In genomic region chr10:80281921-80282371, GRCm38 (mm10) we compare ENCODE assay signal across 7 mouse cellular contexts. TPM values are rescaled to one million over a fixed set of nuclear protein-coding genes. Genes with fewer than 3 reads are reported as not detected.
A peak's percentile ranks its signal among the peaks of the same experiment; 100 is the strongest.
DNase-seq lines count a peak whose midpoint lies in the region; ATAC-seq and TF ChIP-seq lines count a peak whose summit lies in the region.

No protein-coding gene starts in this region.

- H3K4me3 ChIP-seq in midbrain, embryonic 13.5 days (replicated peaks): no peak overlapping the region
- no peak overlapping the region for H3K4me3 ChIP-seq in midbrain, embryonic 15.5 days
- no peak overlapping the region for H3K4me3 ChIP-seq in kidney, embryonic 16.5 days (ENCODE audit: low read length)
- no peak overlapping the region for H3K4me3 ChIP-seq in forebrain, postnatal 0 days (ENCODE audit: low read depth, low read length)

- 60% methylated on average over 8 of the region's 8 CpGs for WGBS in midbrain, embryonic 13.5 days
- 62% methylated on average over 8 of the region's 8 CpGs for WGBS in midbrain, embryonic 15.5 days
- WGBS in kidney, embryonic 16.5 days: 60% methylated on average over 8 of the region's 8 CpGs
- 77% methylated on average over 8 of the region's 8 CpGs for WGBS in forebrain, postnatal 0 days

- no peaks in the 10 kb centered on the region for H3K9me3 ChIP-seq in midbrain, embryonic 13.5 days
- H3K9me3 ChIP-seq in midbrain, embryonic 15.5 days: no peaks in the 10 kb centered on the region
- no peaks in the 10 kb centered on the region for H3K9me3 ChIP-seq in kidney, embryonic 16.5 days (ENCODE audit: low read length)
- no peaks in the 10 kb centered on the region for H3K9me3 ChIP-seq in forebrain, postnatal 0 days (ENCODE audit: low read length)

- peaks cover 10% of the 10 kb centered on the region for H3K4me1 ChIP-seq in midbrain, embryonic 13.5 days (replicated peaks)
- H3K4me1 ChIP-seq in midbrain, embryonic 15.5 days: no peaks in the 10 kb centered on the region
- H3K4me1 ChIP-seq in kidney, embryonic 16.5 days (ENCODE audit: insufficient read depth, low read length): 0 out of 2 replicates have a peak, but pooled peaks cover 6% of the 10 kb centered on the region
- H3K4me1 ChIP-seq in forebrain, postnatal 0 days (ENCODE audit: insufficient read depth): no peaks in the 10 kb centered on the region

- no peak for ATAC-seq in midbrain, embryonic 13.5 days
- no peak; the same call in 1 of the 2 replicates for ATAC-seq in midbrain, embryonic 15.5 days (replicated peaks)
- peak; percentile 21; the same call in 1 of the 2 replicates for ATAC-seq in granulocyte monocyte progenitor cell, adult 5-6 weeks (replicated peaks; ENCODE audit: poor library complexity, severe bottlenecking)
- ATAC-seq in kidney, embryonic 16.5 days (ENCODE audit: low FRiP score, low TSS enrichment): peak; percentile 59
- no peak for ATAC-seq in forebrain, postnatal 0 days

- H3K9ac ChIP-seq in midbrain, embryonic 13.5 days (replicated peaks): no peak overlapping the region
- H3K9ac ChIP-seq in midbrain, embryonic 15.5 days: no peak overlapping the region
- peak overlapping the region; percentile 32; the same call in 1 of the 2 replicates for H3K9ac ChIP-seq in kidney, embryonic 16.5 days (replicated peaks; ENCODE audit: low read length)
- no peak overlapping the region for H3K9ac ChIP-seq in forebrain, postnatal 0 days

- no peaks in the 10 kb centered on the region for H3K27me3 ChIP-seq in midbrain, embryonic 13.5 days
- H3K27me3 ChIP-seq in midbrain, embryonic 15.5 days (replicated peaks): no peaks in the 10 kb centered on the region
- H3K27me3 ChIP-seq in kidney, embryonic 16.5 days (ENCODE audit: insufficient read depth, low read length): no peaks in the 10 kb centered on the region
- no peaks in the 10 kb centered on the region for H3K27me3 ChIP-seq in forebrain, postnatal 0 days (ENCODE audit: insufficient read depth, low read length)

- no peak overlapping the region for H3K4me2 ChIP-seq in midbrain, embryonic 13.5 days (replicated peaks)
- no peak overlapping the region for H3K4me2 ChIP-seq in midbrain, embryonic 15.5 days
- no peak overlapping the region for H3K4me2 ChIP-seq in kidney, embryonic 16.5 days (replicated peaks; ENCODE audit: low read depth, low read length)
- no peak overlapping the region for H3K4me2 ChIP-seq in forebrain, postnatal 0 days (ENCODE audit: low read depth)

- TF ChIP-seq CTCF in forebrain, postnatal 0 days (IDR thresholded peaks at IDR 0.05; ENCODE audit: low read depth): no peak

- H3K27ac ChIP-seq in midbrain, embryonic 13.5 days: 0 out of 2 replicates have a peak overlapping the region, but pooled peaks have one; percentile 0
- H3K27ac ChIP-seq in midbrain, embryonic 15.5 days: no peak overlapping the region
- peak overlapping the region; percentile 88 for H3K27ac ChIP-seq in kidney, embryonic 16.5 days (ENCODE audit: low read length)
- no peak overlapping the region for H3K27ac ChIP-seq in forebrain, postnatal 0 days (ENCODE audit: low read depth, low read length)

- DNase-seq in retina, postnatal 1 day: peak; percentile 84
- DNase-seq in layer of hippocampus, postnatal 25 days (ENCODE audit: extremely low spot score in 1 of 2, low spot score in 1 of 2): no peak
- no peak for DNase-seq in forebrain, postnatal 0 days

- peaks cover 93% of the 10 kb centered on the region for H3K36me3 ChIP-seq in midbrain, embryonic 13.5 days
- H3K36me3 ChIP-seq in midbrain, embryonic 15.5 days (replicated peaks): peaks cover 40% of the 10 kb centered on the region
- H3K36me3 ChIP-seq in kidney, embryonic 16.5 days (ENCODE audit: insufficient read depth, low read length): peaks cover 82% of the 10 kb centered on the region
- H3K36me3 ChIP-seq in forebrain, postnatal 0 days (ENCODE audit: insufficient read depth): peaks cover 93% of the 10 kb centered on the region

RNA-seq across cellular contexts. Expression of gene Rps15, which starts 10.3 kb away (rescaled TPM):
- 631 and 653 TPM in 2 replicates for polyA plus RNA-seq in midbrain, embryonic 13.5 days (2015; fragmentation: Nextera tagmentation; extraction: Ambion mirVana)
- polyA plus RNA-seq in midbrain, embryonic 15.5 days (2015; fragmentation: Nextera tagmentation; extraction: Ambion mirVana): 516 and 528 TPM in 2 replicates
- total RNA-seq in granulocyte monocyte progenitor cell, adult 5-6 weeks (2014; fragmentation: Nextera tagmentation): 3,725 and 3,829 TPM in 2 replicates
- 2,646 and 2,810 TPM in 2 replicates for total RNA-seq in granulocyte monocyte progenitor cell, adult 5-6 weeks (2017)
- polyA plus RNA-seq in kidney, embryonic 16.5 days (2015; fragmentation: Nextera tagmentation; extraction: Ambion mirVana): 899 and 901 TPM in 2 replicates
- 100 to 1,000 TPM; 790 to 900 TPM for total RNA-seq in layer of hippocampus, postnatal 25 days (2021)
- 1,181 and 1,718 TPM in 2 replicates for total RNA-seq in forebrain, postnatal 0 days (2014; rRNA removed)
- 681 and 897 TPM in 2 replicates for polyA plus RNA-seq in forebrain, postnatal 0 days (2015; fragmentation: Nextera tagmentation; extraction: Ambion mirVana)

RNA-seq across cellular contexts. Expression of gene Apc2, which starts 13.8 kb away (rescaled TPM):
- 182 and 209 TPM in 2 replicates for polyA plus RNA-seq in midbrain, embryonic 13.5 days (2015; fragmentation: Nextera tagmentation; extraction: Ambion mirVana)
- 223 and 247 TPM in 2 replicates for polyA plus RNA-seq in midbrain, embryonic 15.5 days (2015; fragmentation: Nextera tagmentation; extraction: Ambion mirVana)
- not detected in 2 replicates for total RNA-seq in granulocyte monocyte progenitor cell, adult 5-6 weeks (2014; fragmentation: Nextera tagmentation)
- not detected in 2 replicates for total RNA-seq in granulocyte monocyte progenitor cell, adult 5-6 weeks (2017)
- polyA plus RNA-seq in kidney, embryonic 16.5 days (2015; fragmentation: Nextera tagmentation; extraction: Ambion mirVana): 1.6 and 1.9 TPM in 2 replicates
- total RNA-seq in layer of hippocampus, postnatal 25 days (2021): 100 to 1,000 TPM; 101 to 115 TPM
- 309 and 328 TPM in 2 replicates for total RNA-seq in forebrain, postnatal 0 days (2014; rRNA removed)
- 85.3 and 112 TPM in 2 replicates for polyA plus RNA-seq in forebrain, postnatal 0 days (2015; fragmentation: Nextera tagmentation; extraction: Ambion mirVana)

RNA-seq across cellular contexts. Expression of gene Dazap1, which starts 20.7 kb away (rescaled TPM):
- 62.9 and 66.1 TPM in 2 replicates for polyA plus RNA-seq in midbrain, embryonic 13.5 days (2015; fragmentation: Nextera tagmentation; extraction: Ambion mirVana)
- polyA plus RNA-seq in midbrain, embryonic 15.5 days (2015; fragmentation: Nextera tagmentation; extraction: Ambion mirVana): 60.5 and 60.8 TPM in 2 replicates
- total RNA-seq in granulocyte monocyte progenitor cell, adult 5-6 weeks (2014; fragmentation: Nextera tagmentation): 128 and 145 TPM in 2 replicates
- 154 and 157 TPM in 2 replicates for total RNA-seq in granulocyte monocyte progenitor cell, adult 5-6 weeks (2017)
- 52.7 and 55.4 TPM in 2 replicates for polyA plus RNA-seq in kidney, embryonic 16.5 days (2015; fragmentation: Nextera tagmentation; extraction: Ambion mirVana)
- total RNA-seq in layer of hippocampus, postnatal 25 days (2021): 10 to 100 TPM; 76.8 to 91.2 TPM
- total RNA-seq in forebrain, postnatal 0 days (2014; rRNA removed): 120 and 122 TPM in 2 replicates
- polyA plus RNA-seq in forebrain, postnatal 0 days (2015; fragmentation: Nextera tagmentation; extraction: Ambion mirVana): 42.4 and 46.1 TPM in 2 replicates

RNA-seq across cellular contexts. Expression of gene Gamt, which starts 21.1 kb away (rescaled TPM):
- polyA plus RNA-seq in midbrain, embryonic 13.5 days (2015; fragmentation: Nextera tagmentation; extraction: Ambion mirVana): 20.9 and 22.3 TPM in 2 replicates
- polyA plus RNA-seq in midbrain, embryonic 15.5 days (2015; fragmentation: Nextera tagmentation; extraction: Ambion mirVana): 16.8 and 18.9 TPM in 2 replicates
- 4.8 and 6.9 TPM in 2 replicates for total RNA-seq in granulocyte monocyte progenitor cell, adult 5-6 weeks (2014; fragmentation: Nextera tagmentation)
- 3.1 and 5.7 TPM in 2 replicates for total RNA-seq in granulocyte monocyte progenitor cell, adult 5-6 weeks (2017)
- polyA plus RNA-seq in kidney, embryonic 16.5 days (2015; fragmentation: Nextera tagmentation; extraction: Ambion mirVana): 38.1 and 38.3 TPM in 2 replicates
- 10 to 100 TPM; 43.1 to 54.7 TPM for total RNA-seq in layer of hippocampus, postnatal 25 days (2021)
- total RNA-seq in forebrain, postnatal 0 days (2014; rRNA removed): 15.2 and 18.2 TPM in 2 replicates
- polyA plus RNA-seq in forebrain, postnatal 0 days (2015; fragmentation: Nextera tagmentation; extraction: Ambion mirVana): 20.8 and 21.8 TPM in 2 replicates

RNA-seq across cellular contexts. Expression of gene Ndufs7, which starts 33.0 kb away (rescaled TPM):
- 244 and 265 TPM in 2 replicates for polyA plus RNA-seq in midbrain, embryonic 13.5 days (2015; fragmentation: Nextera tagmentation; extraction: Ambion mirVana)
- polyA plus RNA-seq in midbrain, embryonic 15.5 days (2015; fragmentation: Nextera tagmentation; extraction: Ambion mirVana): 290 and 305 TPM in 2 replicates
- 109 and 191 TPM in 2 replicates for total RNA-seq in granulocyte monocyte progenitor cell, adult 5-6 weeks (2014; fragmentation: Nextera tagmentation)
- 97.9 and 124 TPM in 2 replicates for total RNA-seq in granulocyte monocyte progenitor cell, adult 5-6 weeks (2017)
- 398 and 444 TPM in 2 replicates for polyA plus RNA-seq in kidney, embryonic 16.5 days (2015; fragmentation: Nextera tagmentation; extraction: Ambion mirVana)
- total RNA-seq in layer of hippocampus, postnatal 25 days (2021): 100 to 1,000 TPM; 196 to 223 TPM
- total RNA-seq in forebrain, postnatal 0 days (2014; rRNA removed): 162 and 212 TPM in 2 replicates
- 343 and 394 TPM in 2 replicates for polyA plus RNA-seq in forebrain, postnatal 0 days (2015; fragmentation: Nextera tagmentation; extraction: Ambion mirVana)

Comparison
In these comparisons a context has a peak if more than half of its experiments do, and no peak if none do; other contexts are left out.
1. H3K27ac ChIP-seq: peak in midbrain, embryonic 13.5 days (single experiment) and kidney, embryonic 16.5 days (single experiment); none in midbrain, embryonic 15.5 days (single experiment) and forebrain, postnatal 0 days (single experiment).
2. ATAC-seq: peak in granulocyte monocyte progenitor cell, adult 5-6 weeks (single experiment) and kidney, embryonic 16.5 days (single experiment); none in midbrain, embryonic 13.5 days (single experiment), midbrain, embryonic 15.5 days (single experiment) and forebrain, postnatal 0 days (single experiment).
3. RNA of gene Apc2, which starts 13.8 kb away (polyA plus RNA-seq): 223 to 247 TPM in midbrain, embryonic 15.5 days, 182 to 209 TPM in midbrain, embryonic 13.5 days and 85.3 to 112 TPM in forebrain, postnatal 0 days; 1.6 to 1.9 TPM in kidney, embryonic 16.5 days; every median in the first group is over 10 times any median in the second.